Mouse (Mus musculus): ENCODE results near the gene Bcl2a1b.

- TF ChIP-seq TBP (IDR thresholded peaks at IDR 0.05; ENCODE audit: low read depth, low read length) = no peak
- no peak for TF ChIP-seq POLR2A (IDR thresholded peaks at IDR 0.05; ENCODE audit: control insufficient read depth in 1 of 2, insufficient read depth in 1 of 2, low read depth in 1 of 2, low read length in 2 of 2, poor library complexity in 1 of 2)
- no peak for TF ChIP-seq CTCF (IDR thresholded peaks at IDR 0.05 in 2 of 3, conservative IDR thresholded peaks at IDR 0.05 in 1 of 3; ENCODE audit: control insufficient read depth in 1 of 3, insufficient read depth in 1 of 3, low read depth in 2 of 3, low read length in 3 of 3, poor library complexity in 1 of 3, severe bottlenecking in 1 of 3)
Observed at GRCm38 (mm10) chr9:89253400-89253799, 54.4 kb downstream of the Bcl2a1b start.
